Mouse (Mus musculus) C2C12 (cell line): ENCODE data around the gene Nap1l4.

ENCODE experiments used
- CTCF ChIP-seq: IDR thresholded peaks from one replicate; pipeline ENCODE4 v1.5.1; 2011; ENCODE audit not compliant: control insufficient read depth, insufficient read depth, insufficient read length
- MYOD1 ChIP-seq: IDR thresholded peaks from one replicate; pipeline ENCODE4 v1.6.1; 2011; ENCODE audit warnings: low read depth; ENCODE audit not compliant: control insufficient read depth, insufficient read length
- MYOG ChIP-seq: IDR thresholded peaks from one replicate; pipeline ENCODE4 v1.6.1; 2011; ENCODE audit not compliant: control insufficient read depth, insufficient read length; ENCODE audit errors: extremely low read depth

GRCm38 (mm10) chr7:143473347-143474101 lies 75.4 kb downstream of the Nap1l4 start, which contains the start of gene Slc22a18:
- no peak for TF ChIP-seq CTCF
- no peak for TF ChIP-seq MYOG
- no peak for TF ChIP-seq MYOD1
